Mouse (Mus musculus) intestine, embryonic 14.5 days (tissue): ENCODE results near the gene Lmo4. TPM values are rescaled to one million over a fixed set of nuclear protein-coding genes. Genes with fewer than 3 reads are reported as not detected.

Experiments used
- ATAC-seq: fragments of 200-750 bp; cut with Nextera tagmentation; replicated peaks from 2 replicates; pipeline ENCODE4 v1.8.0; 2017; ENCODE audit warnings: low read depth, moderate number of reproducible peaks, moderate TSS enrichment, moderate library complexity; ENCODE audit not compliant: low FRiP score, low TSS enrichment
- DNase-seq: peaks from one replicate; pipeline ENCODE4 v3.0.0-alpha.2; 2018; ENCODE audit warnings: low spot score
- H3K27ac ChIP-seq: fragments of 300-500 bp; sonication (generic); 2 replicates; pipeline ENCODE4 v1.5.1; 2014; ENCODE audit warnings: low read depth, mild to moderate bottlenecking, control low read depth
- H3K27me3 ChIP-seq: fragments of 300-500 bp; sonication (generic); replicated peaks from 2 replicates; pipeline ENCODE4 v1.6.1; 2014; ENCODE audit warnings: low read length, control low read depth; ENCODE audit not compliant: control insufficient read depth, insufficient read depth
- H3K36me3 ChIP-seq: fragments of 300-500 bp; sonication (generic); 2 replicates; pipeline ENCODE4 v1.6.1; 2014; ENCODE audit warnings: low read length, control low read depth; ENCODE audit not compliant: control insufficient read depth, insufficient read depth
- H3K4me1 ChIP-seq: fragments of 300-500 bp; sonication (generic); replicated peaks from 2 replicates; pipeline ENCODE4 v1.6.1; 2014; ENCODE audit warnings: low read length, control low read depth, mixed read lengths; ENCODE audit not compliant: control insufficient read depth, insufficient read depth
- H3K4me2 ChIP-seq: fragments of 300-500 bp; sonication (generic); 2 replicates; pipeline ENCODE4 v1.6.1; 2014; ENCODE audit warnings: low read length
- H3K4me3 ChIP-seq: fragments of 300-500 bp; sonication (generic); 2 replicates; pipeline ENCODE4 v1.5.1; 2014; ENCODE audit warnings: low read depth, low read length, control low read depth, mixed read lengths
- H3K9ac ChIP-seq: fragments of 300-500 bp; sonication (generic); 2 replicates; pipeline ENCODE4 v1.6.1; 2014; ENCODE audit warnings: mild to moderate bottlenecking, low read length
- H3K9me3 ChIP-seq: fragments of 300-500 bp; sonication (generic); 2 replicates; pipeline ENCODE4 v1.6.1; 2016; ENCODE audit warnings: low read length, control low read depth; ENCODE audit not compliant: control insufficient read depth
- WGBS: fragments of 180-500 bp; shearing (Covaris S2); extraction: QIAGEN DNeasy Blood & Tissue Kit; methylation state at CpG from one replicate; pipeline ENCODE4 v1.1.7; 2014; 5-methylcytosine and 5-hydroxymethylcytosine counted together
- polyA plus RNA-seq: library from polyadenylated mRNA; unstranded; fragments of >200 nt; fragmentation: Nextera tagmentation; extraction: Ambion mirVana; gene quantifications from 2 replicates; pipeline ENCODE4 v1.2.1, GENCODE M21; 2014

Gene Lmo4
- polyA plus RNA-seq, 1 experiment from 2014 or later: 73.4 TPM

GRCm38 (mm10) chr3:144185327-144186152 is 19.5 kb downstream of the Lmo4 start:
- H3K9ac ChIP-seq: no peak overlapping the region
- H3K4me2 ChIP-seq: no peak overlapping the region
- peaks cover 39% of the 10 kb centered on the region for H3K36me3 ChIP-seq
- no peaks in the 10 kb centered on the region for H3K9me3 ChIP-seq
- H3K4me1 ChIP-seq: peaks cover 7% of the 10 kb centered on the region; the same call in 1 of the 2 replicates
- no peaks in the 10 kb centered on the region for H3K27me3 ChIP-seq
- WGBS: 57% methylated on average over 13 of the region's 13 CpGs
- ATAC-seq: 0 out of 2 replicates have a peak, but pooled peaks have one; percentile 13
- DNase-seq: no peak
- no peak overlapping the region for H3K27ac ChIP-seq
- no peak overlapping the region for H3K4me3 ChIP-seq

DNA sequence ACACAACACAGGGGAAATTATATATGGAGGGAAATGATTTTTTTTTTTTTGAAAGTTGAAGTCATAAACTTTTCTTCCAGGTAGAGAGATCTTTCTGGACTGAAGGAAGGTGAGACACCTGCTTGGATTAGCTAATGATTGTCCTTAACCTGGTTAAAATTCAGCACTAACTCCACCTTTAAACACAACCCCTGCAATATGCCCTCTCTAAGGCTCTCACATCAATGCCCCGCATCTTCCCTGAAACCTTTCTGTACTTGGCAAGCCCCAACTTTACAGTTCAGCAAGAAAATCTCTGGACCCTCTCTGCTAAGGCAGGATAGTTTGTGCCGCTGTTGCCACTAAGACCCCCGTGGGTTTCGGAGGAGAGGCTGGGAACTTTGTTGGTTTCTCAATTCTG is 20.1 kb downstream of the Lmo4 start:
- no peak for ATAC-seq

GRCm38 (mm10) chr3:144182229-144182628 is 22.8 kb downstream of the Lmo4 start:
- H3K27ac ChIP-seq: no peak overlapping the region
- no peak overlapping the region for H3K4me3 ChIP-seq
- no peak overlapping the region for H3K9ac ChIP-seq
- no peak for DNase-seq
- no peaks in the 10 kb centered on the region for H3K9me3 ChIP-seq
- peaks cover 7% of the 10 kb centered on the region; the same call in 1 of the 2 replicates for H3K4me1 ChIP-seq
- peaks cover 7% of the 10 kb centered on the region for H3K36me3 ChIP-seq
- no peaks in the 10 kb centered on the region for H3K27me3 ChIP-seq
- no peak overlapping the region for H3K4me2 ChIP-seq
- ATAC-seq: no peak
- 79% methylated on average over 6 of the region's 6 CpGs for WGBS

More for the DNA sequence above, 20.1 kb downstream of the Lmo4 start:
- no peak overlapping the region for H3K9ac ChIP-seq
- H3K9me3 ChIP-seq: no peaks in the 10 kb centered on the region
- peaks cover 33% of the 10 kb centered on the region for H3K36me3 ChIP-seq
- H3K4me1 ChIP-seq: peaks cover 7% of the 10 kb centered on the region; the same call in 1 of the 2 replicates
- no peak overlapping the region for H3K27ac ChIP-seq
- no peak for DNase-seq
- WGBS: 64% methylated on average over 4 of the region's 4 CpGs
- no peaks in the 10 kb centered on the region for H3K27me3 ChIP-seq
- no peak overlapping the region for H3K4me2 ChIP-seq
- H3K4me3 ChIP-seq: no peak overlapping the region

DNA sequence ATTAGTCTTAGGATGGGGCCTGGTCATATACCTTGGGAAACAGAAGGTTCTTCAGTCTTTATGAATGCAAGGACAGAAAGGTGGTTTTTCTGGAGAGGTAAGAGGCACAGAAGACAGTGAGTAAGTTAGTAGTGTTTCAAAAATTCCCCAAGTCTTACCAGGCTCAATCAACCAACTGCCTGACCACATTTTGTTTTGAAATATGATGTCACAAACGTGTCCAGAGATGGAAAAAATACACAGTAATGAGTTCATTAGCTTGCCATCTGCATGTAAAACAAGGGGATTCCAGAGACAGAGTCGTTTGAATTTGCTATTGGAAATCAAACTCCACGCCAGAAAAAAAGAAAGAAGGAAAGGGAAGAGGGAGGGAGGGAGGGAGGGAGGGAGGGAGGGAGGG is 26.1 kb downstream of the Lmo4 start:
- DNase-seq (no peak), ATAC-seq (no peak)
- Histone ChIP-seq H3K9ac (no peak overlapping the region), H3K4me2 (no peak overlapping the region), H3K9me3 (no peaks in the 10 kb centered on the region), H3K27me3 (no peaks in the 10 kb centered on the region), H3K36me3 (no peaks in the 10 kb centered on the region), H3K4me1 (no peaks in the 10 kb centered on the region), H3K27ac (no peak overlapping the region), H3K4me3 (no peak overlapping the region)
- WGBS: 45% methylated on average over 3 of the region's 3 CpGs

GRCm38 (mm10) chr3:144173866-144174588 is 31.0 kb downstream of the Lmo4 start:
- 69% methylated on average over 7 of the region's 7 CpGs for WGBS
- no peak for ATAC-seq
- no peak overlapping the region for H3K4me2 ChIP-seq

DNA sequence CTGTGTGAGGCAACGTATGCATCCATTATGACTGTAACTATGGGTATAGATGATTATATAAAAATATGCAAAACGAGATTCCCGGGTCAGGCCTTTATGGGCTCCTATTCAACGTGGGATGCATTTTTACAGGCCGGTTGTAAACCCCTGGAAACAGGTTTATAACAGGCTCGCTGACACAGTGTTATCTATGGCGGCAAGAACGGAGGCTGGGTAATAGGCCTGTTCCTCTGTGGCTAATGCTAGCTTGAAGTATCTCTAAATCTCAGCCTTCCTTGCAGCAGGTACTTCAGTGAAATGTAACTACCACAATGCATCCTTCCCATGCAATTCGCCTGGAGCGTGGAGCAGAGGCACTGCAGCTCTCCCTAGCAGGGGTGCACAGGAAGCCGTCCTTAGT is 31.9 kb downstream of the Lmo4 start:
- Histone ChIP-seq H3K27ac (no peak overlapping the region), H3K4me3 (no peak overlapping the region), H3K9me3 (no peaks in the 10 kb centered on the region), H3K9ac (no peak overlapping the region), H3K27me3 (no peaks in the 10 kb centered on the region), H3K4me1 (no peaks in the 10 kb centered on the region), H3K4me2 (no peak overlapping the region), H3K36me3 (no peaks in the 10 kb centered on the region)
- 68% methylated on average over 11 of the region's 11 CpGs for WGBS
- no peak for DNase-seq
- ATAC-seq: no peak

More at GRCm38 (mm10) chr3:144173866-144174588, 31.0 kb downstream of the Lmo4 start:
- Histone ChIP-seq H3K27ac (no peak overlapping the region), H3K27me3 (no peaks in the 10 kb centered on the region), H3K36me3 (no peaks in the 10 kb centered on the region), H3K9ac (no peak overlapping the region), H3K9me3 (no peaks in the 10 kb centered on the region), H3K4me1 (no peaks in the 10 kb centered on the region), H3K4me3 (no peak overlapping the region)
- DNase-seq: no peak

- ATAC-seq (no peak), DNase-seq (no peak)
- no peaks in the 10 kb centered on the region; the same call in 1 of the 2 replicates for H3K9me3 ChIP-seq
- H3K27me3 ChIP-seq: no peaks in the 10 kb centered on the region
- H3K4me2 ChIP-seq: no peak overlapping the region
- no peak overlapping the region for H3K4me3 ChIP-seq
- H3K36me3 ChIP-seq: no peaks in the 10 kb centered on the region
- WGBS: 78% methylated on average over 2 of the region's 2 CpGs
- H3K9ac ChIP-seq: no peak overlapping the region
- no peak overlapping the region for H3K27ac ChIP-seq
- H3K4me1 ChIP-seq: no peaks in the 10 kb centered on the region
Observed at GRCm38 (mm10) chr3:144171749-144172148, 33.3 kb downstream of the Lmo4 start.

- Histone ChIP-seq H3K9me3 (no peaks in the 10 kb centered on the region; the same call in 1 of the 2 replicates), H3K36me3 (no peaks in the 10 kb centered on the region), H3K4me3 (no peak overlapping the region), H3K9ac (no peak overlapping the region), H3K27ac (no peak overlapping the region), H3K4me1 (no peaks in the 10 kb centered on the region), H3K27me3 (no peaks in the 10 kb centered on the region), H3K4me2 (no peak overlapping the region)
- DNase-seq (no peak), ATAC-seq (no peak)
- 81% methylated on average over 2 of the region's 2 CpGs for WGBS
Observed at GRCm38 (mm10) chr3:144170539-144170938, 34.5 kb downstream of the Lmo4 start.
